Mouse (Mus musculus) NIH3T3 (cell line): ENCODE measurements at regions not wholly inside any gene's neighbourhood (a gene's known extent, or its start where the extent isn't known, plus 50 kb on each side); places are given as distances from the start of the nearest gene placed in this dataset.
A peak's percentile ranks its signal among the peaks of the same experiment; 100 is the strongest.

ENCODE experiments used
- DNase-seq: peaks from one replicate; pipeline ENCODE4 v3.0.0-alpha.2; 2012; ENCODE audit warnings: low read depth

DNA sequence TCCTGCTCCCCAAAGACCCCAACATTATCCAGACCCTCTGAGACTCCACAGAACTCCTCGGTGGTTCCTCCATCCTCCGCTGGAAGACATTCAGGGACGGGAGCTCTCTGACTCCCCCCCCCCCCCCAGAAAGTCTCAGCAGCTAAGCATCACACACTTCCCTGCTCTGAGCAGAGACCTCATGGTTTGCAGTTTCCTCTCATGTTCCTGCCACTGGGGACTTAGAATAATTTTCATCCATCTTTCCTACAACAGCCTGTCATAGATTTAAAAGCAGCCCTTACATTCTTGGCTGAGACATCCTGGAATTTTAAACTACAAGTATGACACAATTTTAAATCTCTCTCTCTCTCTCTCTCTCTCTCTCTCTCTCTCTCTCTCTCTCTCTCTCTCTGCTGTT lies 69.2 kb downstream of the Gpr65 start:
- no peak for DNase-seq

DNA sequence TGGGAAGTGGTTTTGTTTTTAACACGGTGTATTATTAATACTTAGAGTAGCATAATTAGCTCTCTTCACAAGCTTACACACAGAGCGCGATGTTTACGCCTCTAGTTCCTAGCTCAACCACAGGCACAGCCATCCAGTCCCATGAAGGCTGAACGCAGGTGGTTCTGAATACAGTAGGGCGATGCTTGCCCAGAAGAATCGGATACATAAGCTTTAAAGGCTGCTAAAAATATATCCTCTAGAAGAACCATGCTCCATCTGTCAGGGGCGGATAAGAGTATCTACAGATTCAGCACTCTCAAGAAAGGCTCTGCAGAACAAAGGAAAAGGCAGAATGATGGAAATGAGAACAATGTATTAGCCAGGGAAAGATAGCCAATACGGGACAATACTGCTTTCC lies 71.1 kb downstream of the Gpr65 start:
- DNase-seq: no peak

GRCm38 (mm10) chr12:98342158-98342557 lies 73.7 kb downstream of the Gpr65 start:
- DNase-seq: peak; percentile 44

DNA sequence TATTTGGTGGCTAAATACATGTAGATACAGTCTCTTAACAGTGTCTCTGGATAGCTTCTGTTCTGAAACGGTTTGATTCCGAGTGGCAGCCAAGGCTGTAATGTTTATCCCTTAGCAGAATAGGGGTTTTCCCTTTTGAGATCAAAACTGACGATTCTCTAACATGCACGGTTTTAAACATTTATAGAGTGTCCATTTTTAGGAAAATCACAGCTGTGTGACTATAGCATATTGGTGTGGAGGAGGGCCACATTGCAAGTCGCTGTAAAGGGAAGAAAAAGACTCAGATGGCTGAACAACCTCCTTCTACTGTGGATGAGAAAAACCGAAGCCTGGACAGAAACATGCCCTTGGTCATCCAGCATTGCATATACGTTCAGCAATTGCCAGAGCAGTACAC lies 75.2 kb downstream of the Gpr65 start:
- DNase-seq: no peak

- DNase-seq: no peak
Measured at GRCm38 (mm10) chr12:98347056-98347455, 78.6 kb downstream of the Gpr65 start.

GRCm38 (mm10) chr12:98347550-98348318 lies 79.3 kb downstream of the Gpr65 start:
- DNase-seq: peak; percentile 83

DNA sequence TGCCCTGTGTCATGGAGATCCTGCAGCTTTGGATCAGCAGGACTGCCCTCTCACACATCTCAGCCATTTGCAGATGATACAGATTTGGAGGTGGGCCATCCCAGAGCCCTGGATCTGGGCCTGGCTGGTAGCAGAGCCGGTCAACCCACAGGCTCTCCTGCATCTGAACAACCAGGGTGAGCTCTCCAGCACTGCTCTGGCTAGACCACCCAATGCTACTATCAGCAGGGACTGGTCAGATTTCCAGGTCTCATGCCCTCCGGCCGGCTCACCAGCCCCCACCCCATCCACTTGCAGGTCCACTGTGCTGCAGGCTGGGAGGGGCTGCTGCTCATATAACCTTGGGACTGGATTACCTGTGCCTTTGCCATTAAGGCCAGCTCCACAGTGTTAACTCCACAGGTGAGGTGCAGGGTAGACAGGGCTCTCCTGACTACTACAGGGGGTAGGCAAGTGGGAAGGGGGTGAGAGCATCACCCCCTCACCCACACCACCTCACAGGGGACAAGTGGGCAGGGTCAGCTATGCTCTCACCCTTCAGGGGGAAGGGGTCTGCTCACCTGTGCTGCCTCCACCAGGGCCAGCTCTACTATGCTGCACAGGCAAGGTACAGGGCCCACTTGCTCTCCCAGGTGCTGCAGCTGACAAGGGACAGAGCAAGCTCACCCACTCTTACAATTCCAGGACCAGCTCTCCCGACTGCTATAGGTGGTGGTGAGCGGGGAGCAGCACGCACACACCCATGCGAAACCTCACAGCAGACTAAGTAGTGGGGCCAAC lies 81.6 kb downstream of the Gpr65 start:
- no peak for DNase-seq

- no peak for DNase-seq
Measured at GRCm38 (mm10) chr12:98352401-98352800, 84.0 kb downstream of the Gpr65 start.

- DNase-seq: no peak
Measured at GRCm38 (mm10) chr12:98354545-98354944, 86.1 kb downstream of the Gpr65 start.

- no peak for DNase-seq
Measured at GRCm38 (mm10) chr12:98367583-98367982, 99.1 kb downstream of the Gpr65 start.

DNA sequence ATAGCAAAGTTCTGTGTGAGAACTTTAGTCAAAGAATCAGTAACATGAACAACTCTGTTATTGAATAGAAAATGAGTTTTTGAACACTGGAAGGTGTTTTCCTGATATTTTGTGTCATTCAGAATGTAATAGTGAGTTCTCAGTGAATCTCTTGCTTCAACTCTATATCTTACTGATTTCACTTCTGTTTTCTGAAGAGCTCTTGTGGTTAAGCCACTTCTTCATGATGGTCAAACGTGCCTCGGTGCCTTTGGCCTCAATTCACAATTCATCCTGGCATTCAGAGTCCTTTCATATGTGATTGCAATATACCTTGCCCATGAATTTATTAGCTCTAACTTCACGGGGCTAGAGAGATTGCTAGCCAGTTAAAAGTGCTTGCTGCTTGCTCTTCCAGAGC lies 102.3 kb downstream of the Gpr65 start:
- no peak for DNase-seq

- DNase-seq: no peak
Measured at GRCm38 (mm10) chr12:98375214-98375910, 106.9 kb downstream of the Gpr65 start.
